Mouse (Mus musculus) embryonic facial prominence, embryonic 14.5 days (tissue): ENCODE measurements around the gene Dazl. TPM values are rescaled to one million over a fixed set of nuclear protein-coding genes. Genes with fewer than 3 reads are reported as not detected.
A peak's percentile ranks its signal among the peaks of the same experiment; 100 is the strongest.

Source experiments
- ATAC-seq: fragments of 200-750 bp; cut with Nextera tagmentation; 2 replicates; pipeline ENCODE4 v1.8.0; 2017; ENCODE audit warnings: low read depth, moderate number of reproducible peaks, moderate TSS enrichment
- DNase-seq: peaks from one replicate; pipeline ENCODE4 v3.0.0-alpha.2; 2015; ENCODE audit warnings: low spot score
- H3K27ac ChIP-seq: fragments of 300-500 bp; sonication (generic); replicated peaks from 2 replicates; pipeline ENCODE4 v1.5.1; 2014; ENCODE audit warnings: low read depth, mild to moderate bottlenecking, low read length, moderate library complexity
- H3K27me3 ChIP-seq: fragments of 300-500 bp; sonication (generic); replicated peaks from 2 replicates; pipeline ENCODE4 v1.6.1; 2014; ENCODE audit warnings: low read length; ENCODE audit not compliant: control insufficient read depth, insufficient read depth
- H3K36me3 ChIP-seq: fragments of 300-500 bp; sonication (generic); 2 replicates; pipeline ENCODE4 v1.6.1; 2014; ENCODE audit warnings: low read length, mixed read lengths; ENCODE audit not compliant: control insufficient read depth, insufficient read depth
- H3K4me1 ChIP-seq: fragments of 300-500 bp; sonication (generic); 2 replicates; pipeline ENCODE4 v1.6.1; 2014; ENCODE audit warnings: antibody characterized with exemption, low read length; ENCODE audit not compliant: control insufficient read depth, insufficient read depth
- H3K4me2 ChIP-seq: fragments of 300-500 bp; sonication (generic); 2 replicates; pipeline ENCODE4 v1.6.1; 2014; ENCODE audit warnings: low read depth, mild to moderate bottlenecking, low read length, moderate library complexity, mixed read lengths
- H3K4me3 ChIP-seq: fragments of 300-500 bp; sonication (generic); 2 replicates; pipeline ENCODE4 v1.5.1; 2014; ENCODE audit warnings: low read depth, mild to moderate bottlenecking, low read length
- H3K9ac ChIP-seq: fragments of 300-500 bp; sonication (generic); 2 replicates; pipeline ENCODE4 v1.6.1; 2014; ENCODE audit warnings: low read depth, mild to moderate bottlenecking, low read length, moderate library complexity, mixed read lengths
- H3K9me3 ChIP-seq: fragments of 300-500 bp; sonication (generic); 2 replicates; pipeline ENCODE4 v1.6.1; 2016; ENCODE audit warnings: low read length; ENCODE audit not compliant: control insufficient read depth
- WGBS: fragments of 180-500 bp; shearing (Covaris S2); extraction: QIAGEN DNeasy Blood & Tissue Kit; methylation state at CpG from one replicate; pipeline ENCODE4 v1.1.7; 2014; 5-methylcytosine and 5-hydroxymethylcytosine counted together
- polyA plus RNA-seq: library from polyadenylated mRNA; unstranded; fragments of >200 nt; fragmentation: Nextera tagmentation; extraction: Ambion mirVana; gene quantifications from 2 replicates; pipeline ENCODE4 v1.2.1, GENCODE M21; 2014

Dazl gene
- 0.39 and 0.51 TPM in 2 replicates for polyA plus RNA-seq

GRCm38 (mm10) chr17:50293241-50293731 is at the start of gene Dazl:
TSS of gene Dazl (minus strand) at chr17:50293636.
- Histone ChIP-seq H3K27ac (peak within 1 kb of the TSS; percentile 78), H3K27me3 (no peaks in the 10 kb centered on the region), H3K9ac (peak within 1 kb of the TSS; percentile 73), H3K36me3 (no peaks in the 10 kb centered on the region), H3K4me2 (peak within 1 kb of the TSS; percentile 62), H3K4me3 (peak within 1 kb of the TSS; percentile 44), H3K9me3 (peaks cover 15% of the 10 kb centered on the region), H3K4me1 (no peaks in the 10 kb centered on the region)
- ATAC-seq: no peak
- 93% methylated on average over 43 of the region's 43 CpGs for WGBS
- no peak for DNase-seq

GRCm38 (mm10) chr17:50341850-50342544 is 48.6 kb upstream of the Dazl start:
- Histone ChIP-seq H3K27me3 (no peaks in the 10 kb centered on the region), H3K36me3 (no peaks in the 10 kb centered on the region), H3K4me1 (no peaks in the 10 kb centered on the region), H3K4me2 (no peak overlapping the region), H3K9me3 (no peaks in the 10 kb centered on the region), H3K27ac (no peak overlapping the region), H3K4me3 (no peak overlapping the region), H3K9ac (no peak overlapping the region)
- ATAC-seq (no peak), DNase-seq (no peak)
- 70% methylated on average over 11 of the region's 11 CpGs for WGBS

- Histone ChIP-seq H3K27me3 (no peaks in the 10 kb centered on the region), H3K4me1 (no peaks in the 10 kb centered on the region), H3K4me3 (no peak overlapping the region), H3K4me2 (no peak overlapping the region), H3K27ac (no peak overlapping the region), H3K9me3 (no peaks in the 10 kb centered on the region), H3K36me3 (no peaks in the 10 kb centered on the region), H3K9ac (no peak overlapping the region)
- WGBS: 90% methylated on average over 7 of the region's 7 CpGs
- DNase-seq (no peak), ATAC-seq (no peak)
Observed at GRCm38 (mm10) chr17:50338901-50339300, 45.5 kb upstream of the Dazl start.

GRCm38 (mm10) chr17:50335776-50336175 is 42.3 kb upstream of the Dazl start:
- no peaks in the 10 kb centered on the region for H3K4me1 ChIP-seq
- 71% methylated on average over 2 of the region's 2 CpGs for WGBS
- no peak overlapping the region for H3K4me2 ChIP-seq
- ATAC-seq (no peak), DNase-seq (no peak)
- H3K4me3 ChIP-seq: no peak overlapping the region
- no peak overlapping the region for H3K27ac ChIP-seq
- no peaks in the 10 kb centered on the region for H3K9me3 ChIP-seq
- H3K36me3 ChIP-seq: no peaks in the 10 kb centered on the region
- H3K27me3 ChIP-seq: no peaks in the 10 kb centered on the region
- no peak overlapping the region for H3K9ac ChIP-seq

GRCm38 (mm10) chr17:50334694-50335093 is 41.3 kb upstream of the Dazl start:
- Histone ChIP-seq H3K9me3 (no peaks in the 10 kb centered on the region), H3K27me3 (no peaks in the 10 kb centered on the region), H3K27ac (no peak overlapping the region), H3K9ac (no peak overlapping the region), H3K4me3 (no peak overlapping the region), H3K36me3 (no peaks in the 10 kb centered on the region), H3K4me2 (no peak overlapping the region), H3K4me1 (no peaks in the 10 kb centered on the region)
- 83% methylated on average over 5 of the region's 5 CpGs for WGBS
- DNase-seq: no peak
- no peak for ATAC-seq

GRCm38 (mm10) chr17:50332012-50332300 is 38.5 kb upstream of the Dazl start:
- no peaks in the 10 kb centered on the region for H3K36me3 ChIP-seq
- H3K9me3 ChIP-seq: no peaks in the 10 kb centered on the region
- no peak overlapping the region for H3K4me3 ChIP-seq
- 85% methylated on average over 7 of the region's 7 CpGs for WGBS
- H3K27me3 ChIP-seq: no peaks in the 10 kb centered on the region
- H3K4me1 ChIP-seq: no peaks in the 10 kb centered on the region
- DNase-seq (no peak), ATAC-seq (no peak)
- H3K27ac ChIP-seq: no peak overlapping the region
- no peak overlapping the region for H3K4me2 ChIP-seq
- H3K9ac ChIP-seq: no peak overlapping the region

GRCm38 (mm10) chr17:50331171-50332011 is 38.0 kb upstream of the Dazl start:
- WGBS: 78% methylated on average over 8 of the region's 8 CpGs
- Histone ChIP-seq H3K27me3 (no peaks in the 10 kb centered on the region), H3K4me1 (no peaks in the 10 kb centered on the region), H3K4me2 (no peak overlapping the region), H3K36me3 (no peaks in the 10 kb centered on the region), H3K4me3 (no peak overlapping the region), H3K9ac (no peak overlapping the region), H3K27ac (0 out of 2 replicates have a peak overlapping the region, but pooled peaks have one; percentile 48), H3K9me3 (no peaks in the 10 kb centered on the region)
- DNase-seq (peak; percentile 8), ATAC-seq (no peak)

- ATAC-seq: no peak
- WGBS: 86% methylated on average over 1 of the region's 1 CpGs
- H3K9me3 ChIP-seq: no peaks in the 10 kb centered on the region
- DNase-seq: no peak
- H3K36me3 ChIP-seq: no peaks in the 10 kb centered on the region
- no peak overlapping the region for H3K4me2 ChIP-seq
- no peak overlapping the region for H3K9ac ChIP-seq
- H3K27ac ChIP-seq: no peak overlapping the region
- H3K4me1 ChIP-seq: no peaks in the 10 kb centered on the region
- no peaks in the 10 kb centered on the region for H3K27me3 ChIP-seq
- H3K4me3 ChIP-seq: no peak overlapping the region
Observed at GRCm38 (mm10) chr17:50330245-50330644, 36.8 kb upstream of the Dazl start.
